Mouse (Mus musculus): Measurements from ENCODE around the gene Spink4.

DNA sequence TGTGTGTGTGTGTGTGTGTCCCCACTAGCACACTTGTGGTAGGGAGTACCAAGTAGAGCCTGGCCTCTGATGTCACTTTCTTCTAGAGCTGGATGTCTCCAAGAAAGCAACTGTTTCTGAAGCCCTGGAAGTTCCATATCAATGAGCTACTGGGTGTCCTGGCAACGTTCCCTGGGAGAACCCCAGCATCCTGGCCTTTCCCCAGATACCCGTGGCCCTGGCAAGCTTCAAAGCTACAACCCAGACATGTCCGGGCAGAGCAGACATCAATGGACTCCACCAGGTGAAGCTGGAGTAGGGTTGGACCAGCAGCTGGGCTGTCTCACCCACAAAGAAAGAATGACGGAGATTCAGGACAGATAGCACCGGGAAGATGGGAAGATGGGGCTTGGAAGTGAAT, 28.6 kb upstream of the Spink4 start:
- TF ChIP-seq POLR2A (IDR thresholded peaks at IDR 0.05; ENCODE audit: borderline replicate concordance, extremely low read depth, low read depth, low read length): no peak
- no peak for TF ChIP-seq CTCF (IDR thresholded peaks at IDR 0.05; ENCODE audit: insufficient read depth, low read length)

Data from lung, adult 2 months (tissue).